Mouse (Mus musculus): ENCODE measurements around the gene Gpat3. TPM values are rescaled to one million over a fixed set of nuclear protein-coding genes. Genes with fewer than 3 reads are reported as not detected.

The Gpat3 gene
- polyA plus RNA-seq, 1 experiment from 2014 or later: 0.89 TPM

DNA sequence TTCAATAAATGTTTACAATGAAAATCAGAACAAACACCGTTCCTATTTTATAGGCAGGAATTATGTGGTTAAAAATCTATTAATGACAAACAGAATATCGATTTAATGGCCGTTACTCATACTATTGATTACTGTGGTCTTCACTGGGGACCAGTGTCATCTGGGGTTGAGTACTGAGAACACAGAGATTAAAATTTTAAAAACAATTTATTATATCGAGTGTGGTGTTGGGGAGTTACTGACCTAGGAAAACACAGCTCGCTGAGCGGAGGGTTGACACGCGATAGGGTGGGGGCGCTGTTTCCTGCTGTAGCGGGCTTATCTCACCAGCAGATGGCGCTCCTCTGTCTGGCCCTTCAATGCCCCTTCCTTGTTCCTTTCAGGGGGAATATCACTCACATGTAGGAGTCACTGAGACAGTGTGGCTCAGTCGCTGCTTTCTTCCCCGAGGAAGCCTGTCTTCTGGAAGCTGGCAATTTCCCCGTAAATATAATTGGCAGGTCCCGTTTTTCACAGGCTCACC lies 71.8 kb downstream of the Gpat3 start:
- WGBS: 22% methylated on average over 15 of the region's 15 CpGs
- H3K36me3 ChIP-seq (ENCODE audit: control insufficient read depth, insufficient read depth): no peaks in the 10 kb centered on the region
- no peak for ATAC-seq

DNA sequence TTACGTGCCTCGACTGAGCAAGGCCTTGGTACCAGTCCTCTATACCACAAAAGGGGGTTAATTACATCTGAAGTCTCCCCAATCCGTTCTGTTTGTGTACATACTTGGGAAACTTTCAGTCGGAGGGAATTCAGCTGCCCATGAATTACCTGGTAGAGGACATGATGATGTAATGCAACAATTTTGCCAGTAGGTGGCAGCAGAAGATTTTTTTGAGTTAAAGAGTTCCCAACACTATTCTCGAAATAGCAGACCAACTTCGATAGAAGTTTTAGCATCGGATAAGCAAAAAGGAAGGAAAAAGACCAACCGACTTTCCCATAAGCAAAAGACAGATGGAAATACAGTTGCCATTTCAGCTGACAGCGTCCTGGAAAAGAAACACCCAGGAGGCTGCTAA lies 73.6 kb downstream of the Gpat3 start:
- ATAC-seq: no peak
- WGBS: 21% methylated on average over 9 of the region's 9 CpGs
- Histone ChIP-seq H3K9ac (replicated peaks; ENCODE audit: low read depth, low read length) (no peak overlapping the region), H3K36me3 (ENCODE audit: control insufficient read depth, insufficient read depth) (no peaks in the 10 kb centered on the region), H3K4me1 (replicated peaks; ENCODE audit: control insufficient read depth, insufficient read depth, low read length) (no peaks in the 10 kb centered on the region), H3K27ac (ENCODE audit: low read length) (no peak overlapping the region), H3K27me3 (replicated peaks; ENCODE audit: control insufficient read depth, insufficient read depth, low read length) (peaks cover 3% of the 10 kb centered on the region; the same call in 1 of the 2 replicates), H3K4me3 (replicated peaks; ENCODE audit: low read length) (no peak overlapping the region), H3K4me2 (ENCODE audit: low read length) (no peak overlapping the region), H3K9me3 (ENCODE audit: control insufficient read depth, low read length) (no peaks in the 10 kb centered on the region)

More for the DNA sequence above, 71.8 kb downstream of the Gpat3 start:
- peaks cover 3% of the 10 kb centered on the region; the same call in 1 of the 2 replicates for H3K27me3 ChIP-seq (replicated peaks; ENCODE audit: control insufficient read depth, insufficient read depth, low read length)
- H3K9me3 ChIP-seq (ENCODE audit: control insufficient read depth, low read length): no peaks in the 10 kb centered on the region
- H3K4me1 ChIP-seq (replicated peaks; ENCODE audit: control insufficient read depth, insufficient read depth, low read length): no peaks in the 10 kb centered on the region
- no peak overlapping the region for H3K27ac ChIP-seq (ENCODE audit: low read length)
- no peak overlapping the region for H3K4me2 ChIP-seq (ENCODE audit: low read length)
- no peak overlapping the region for H3K9ac ChIP-seq (replicated peaks; ENCODE audit: low read depth, low read length)
- H3K4me3 ChIP-seq (replicated peaks; ENCODE audit: low read length): no peak overlapping the region

DNA sequence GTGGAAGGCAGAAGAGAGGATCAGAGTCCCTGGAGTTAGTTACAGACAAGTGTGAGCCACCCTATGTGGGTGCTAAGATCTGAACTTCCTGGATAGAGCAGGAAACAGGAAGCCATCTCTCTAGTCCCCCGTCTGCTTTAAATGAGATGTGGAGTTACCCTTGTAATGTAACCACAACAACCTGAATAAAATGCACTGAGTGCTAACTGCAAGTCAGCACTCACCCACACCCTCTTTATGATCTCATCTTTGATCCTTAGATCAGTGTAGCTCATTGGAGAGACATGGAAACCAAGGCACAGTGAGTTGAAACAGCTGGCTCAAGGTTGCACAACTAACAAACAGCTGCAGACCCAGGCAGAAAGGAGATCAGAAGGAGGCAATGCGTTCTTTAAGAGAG lies 84.2 kb downstream of the Gpat3 start:
- WGBS: 90% methylated on average over 2 of the region's 2 CpGs
- Histone ChIP-seq H3K27ac (ENCODE audit: low read length) (no peak overlapping the region), H3K9ac (replicated peaks; ENCODE audit: low read depth, low read length) (no peak overlapping the region), H3K9me3 (ENCODE audit: control insufficient read depth, low read length) (no peaks in the 10 kb centered on the region), H3K4me2 (ENCODE audit: low read length) (no peak overlapping the region), H3K4me1 (replicated peaks; ENCODE audit: control insufficient read depth, insufficient read depth, low read length) (no peaks in the 10 kb centered on the region), H3K36me3 (ENCODE audit: control insufficient read depth, insufficient read depth) (no peaks in the 10 kb centered on the region), H3K27me3 (replicated peaks; ENCODE audit: control insufficient read depth, insufficient read depth, low read length) (no peaks in the 10 kb centered on the region), H3K4me3 (replicated peaks; ENCODE audit: low read length) (no peak overlapping the region)
- no peak for ATAC-seq

DNA sequence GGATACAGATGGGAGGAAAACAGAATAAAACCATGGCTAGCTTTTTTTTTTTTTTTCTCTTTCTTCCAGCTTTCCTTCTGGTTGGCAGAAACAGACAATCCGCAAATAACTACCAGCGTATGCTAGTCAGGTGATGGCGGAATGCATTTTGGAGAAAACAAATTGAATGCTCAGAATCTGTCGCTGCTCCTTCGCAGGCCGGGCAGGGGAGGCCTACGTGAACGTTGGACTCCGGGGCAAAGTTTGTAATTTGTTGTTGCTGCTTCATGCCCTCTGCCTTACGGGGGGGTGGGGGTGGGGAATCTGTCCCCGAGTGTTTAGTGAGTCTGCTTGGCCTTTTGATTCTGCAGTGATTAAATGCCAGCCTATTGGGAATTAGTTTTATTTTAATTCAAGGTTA lies 98.2 kb downstream of the Gpat3 start:
- no peaks in the 10 kb centered on the region for H3K36me3 ChIP-seq (ENCODE audit: control insufficient read depth, insufficient read depth)
- no peaks in the 10 kb centered on the region for H3K9me3 ChIP-seq (ENCODE audit: control insufficient read depth, low read length)
- no peaks in the 10 kb centered on the region for H3K27me3 ChIP-seq (replicated peaks; ENCODE audit: control insufficient read depth, insufficient read depth, low read length)
- no peak overlapping the region for H3K9ac ChIP-seq (replicated peaks; ENCODE audit: low read depth, low read length)
- H3K4me3 ChIP-seq (replicated peaks; ENCODE audit: low read length): no peak overlapping the region
- no peak for ATAC-seq
- 55% methylated on average over 11 of the region's 11 CpGs for WGBS
- no peak overlapping the region for H3K27ac ChIP-seq (ENCODE audit: low read length)
- H3K4me2 ChIP-seq (ENCODE audit: low read length): no peak overlapping the region
- H3K4me1 ChIP-seq (replicated peaks; ENCODE audit: control insufficient read depth, insufficient read depth, low read length): no peaks in the 10 kb centered on the region

DNA sequence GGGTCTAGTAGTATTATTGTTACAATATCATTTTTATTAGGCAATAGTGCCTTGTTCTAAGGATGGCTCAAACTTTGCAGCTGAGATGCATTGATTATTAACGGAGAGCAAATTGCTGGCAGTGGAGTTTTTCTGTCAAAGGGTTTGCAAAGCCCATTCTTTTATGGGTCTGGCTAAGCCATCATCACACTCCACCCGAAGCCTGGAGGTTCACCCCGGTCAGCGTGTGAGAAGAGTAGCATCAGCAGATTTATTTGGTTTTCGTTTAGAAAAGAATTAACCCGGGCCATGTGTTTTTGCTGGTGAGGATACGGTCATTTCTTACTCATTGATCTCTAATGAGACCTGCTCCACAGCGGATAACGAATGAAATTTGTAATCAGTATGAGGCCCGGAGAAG lies 99.8 kb downstream of the Gpat3 start:
- no peaks in the 10 kb centered on the region for H3K9me3 ChIP-seq (ENCODE audit: control insufficient read depth, low read length)
- no peak overlapping the region for H3K27ac ChIP-seq (ENCODE audit: low read length)
- 73% methylated on average over 10 of the region's 10 CpGs for WGBS
- H3K4me3 ChIP-seq (replicated peaks; ENCODE audit: low read length): no peak overlapping the region
- no peaks in the 10 kb centered on the region for H3K36me3 ChIP-seq (ENCODE audit: control insufficient read depth, insufficient read depth)
- no peaks in the 10 kb centered on the region for H3K4me1 ChIP-seq (replicated peaks; ENCODE audit: control insufficient read depth, insufficient read depth, low read length)
- H3K9ac ChIP-seq (replicated peaks; ENCODE audit: low read depth, low read length): no peak overlapping the region
- no peaks in the 10 kb centered on the region for H3K27me3 ChIP-seq (replicated peaks; ENCODE audit: control insufficient read depth, insufficient read depth, low read length)
- no peak overlapping the region for H3K4me2 ChIP-seq (ENCODE audit: low read length)
- ATAC-seq: no peak

Other genes starting within 250 kb of the Gpat3 start
- gene Coq2, start 170.6 kb upstream of the Gpat3 start, polyA plus RNA-seq (2015; fragmentation: Nextera tagmentation; extraction: Ambion mirVana): 43.3 and 47.9 TPM in 2 replicates
- 0.10 and 0.36 TPM in 2 replicates for gene Hpse, start 126.0 kb upstream of the Gpat3 start, polyA plus RNA-seq (2015; fragmentation: Nextera tagmentation; extraction: Ambion mirVana)
- gene Helq, start 47.1 kb upstream of the Gpat3 start, polyA plus RNA-seq (2015; fragmentation: Nextera tagmentation; extraction: Ambion mirVana): 21.7 and 25.7 TPM in 2 replicates
- 131 and 146 TPM in 2 replicates for gene Mrps18c, start 47.1 kb upstream of the Gpat3 start, polyA plus RNA-seq (2015; fragmentation: Nextera tagmentation; extraction: Ambion mirVana)
- 14.7 and 15.6 TPM in 2 replicates for gene Abraxas1, start 24.7 kb upstream of the Gpat3 start, polyA plus RNA-seq (2015; fragmentation: Nextera tagmentation; extraction: Ambion mirVana)

Data from forebrain, embryonic 16.5 days (tissue).